Mouse (Mus musculus): ENCODE results near the gene Nrp1.

GRCm38 (mm10) chr8:128523825-128524224 lies 165.4 kb downstream of the Nrp1 start:
- TF ChIP-seq CTCF (IDR thresholded peaks at IDR 0.05; ENCODE audit: control insufficient read depth, insufficient read depth, low read length) (peak; percentile 48), POLR2A (IDR thresholded peaks at IDR 0.05; ENCODE audit: borderline replicate concordance, control insufficient read depth, low read depth, low read length) (no peak)
